Mouse (Mus musculus) frontal cortex, adult (tissue): ENCODE data around the gene Olfr1294.

Experiments
- ATAC-seq: cut with Nextera tagmentation; 2 replicates; pipeline ENCODE4 v1.9.2; 2017; ENCODE audit warnings: mild to moderate bottlenecking, moderate library complexity, mixed read lengths; ENCODE audit not compliant: low TSS enrichment

The Olfr1294 gene

GRCm38 (mm10) chr2:111540191-111540590, at the start of gene Olfr1294:
Gene Olfr1294 (minus strand): TSS chr2:111540291.
- no peak for ATAC-seq

- no peak for ATAC-seq
Observed at GRCm38 (mm10) chr2:111569581-111569980, 29.5 kb upstream of the Olfr1294 start, which contains the start of gene Olfr1295. Gene Olfr1295 (minus strand): TSS chr2:111569681.

- ATAC-seq = no peak
Observed at GRCm38 (mm10) chr2:111524903-111525302, 15.2 kb downstream of the Olfr1294 start, which contains the start of gene Olfr1293-ps. Gene Olfr1293-ps (plus strand): TSS chr2:111525203.

GRCm38 (mm10) chr2:111517451-111517850, 22.6 kb downstream of the Olfr1294 start:
- ATAC-seq = no peak

GRCm38 (mm10) chr2:111496880-111497279, 43.2 kb downstream of the Olfr1294 start, which contains the start of gene Olfr1291-ps1:
Gene Olfr1291-ps1 (plus strand): TSS chr2:111497180.
- no peak for ATAC-seq

GRCm38 (mm10) chr2:111493729-111494128, 46.4 kb downstream of the Olfr1294 start, which contains the start of gene Olfr1290:
Gene Olfr1290 (minus strand): TSS chr2:111493829.
- no peak for ATAC-seq
